Mouse (Mus musculus): ENCODE measurements around the gene Rabgap1l.

GRCm38 (mm10) chr1:160799972-160800371 lies 7.0 kb upstream of the Rabgap1l start:
- TF ChIP-seq CTCF (IDR thresholded peaks at IDR 0.05; ENCODE audit: borderline replicate concordance, control insufficient read depth, extremely low read depth, insufficient read depth, low read length, poor library complexity) (no peak), POLR2A (IDR thresholded peaks at IDR 0.05; ENCODE audit: control insufficient read depth, extremely low read depth, insufficient read depth, low read length, poor library complexity) (no peak)

All from thymus, adult 2 months (tissue).